Mouse (Mus musculus) heart, postnatal 0 days (tissue): ENCODE results near the gene Taf4. TPM values are rescaled to one million over a fixed set of nuclear protein-coding genes. Genes with fewer than 3 reads are reported as not detected.

Experiments used
- ATAC-seq: fragments of 200-750 bp; cut with Nextera tagmentation; 2 replicates; pipeline ENCODE4 v1.8.0; 2017; ENCODE audit warnings: low read depth, moderate number of reproducible peaks, moderate library complexity; ENCODE audit not compliant: insufficient read depth
- DNase-seq: peaks from one replicate; pipeline ENCODE4 v3.0.0-alpha.2; 2016; ENCODE audit warnings: low spot score
- H3K27ac ChIP-seq: fragments of 300-500 bp; sonication (generic); 2 replicates; pipeline ENCODE4 v1.5.1; 2014; ENCODE audit warnings: low read depth, mild to moderate bottlenecking
- H3K27me3 ChIP-seq: fragments of 300-500 bp; sonication (generic); 2 replicates; pipeline ENCODE4 v1.6.1; 2014; ENCODE audit warnings: low read length, mixed read lengths; ENCODE audit not compliant: control insufficient read depth, insufficient read depth
- H3K36me3 ChIP-seq: fragments of 300-500 bp; sonication (generic); replicated peaks from 2 replicates; pipeline ENCODE4 v1.6.1; 2014; ENCODE audit warnings: low read length, mixed read lengths; ENCODE audit not compliant: control insufficient read depth, insufficient read depth
- H3K4me1 ChIP-seq: fragments of 300-500 bp; sonication (generic); 2 replicates; pipeline ENCODE4 v1.6.1; 2014; ENCODE audit warnings: antibody characterized with exemption; ENCODE audit not compliant: control insufficient read depth, insufficient read depth
- H3K4me2 ChIP-seq: fragments of 300-500 bp; sonication (generic); 2 replicates; pipeline ENCODE4 v1.6.1; 2014; ENCODE audit warnings: low read depth, mild to moderate bottlenecking, low read length, moderate library complexity
- H3K4me3 ChIP-seq: fragments of 300-500 bp; sonication (generic); 2 replicates; pipeline ENCODE4 v1.5.1; 2014; ENCODE audit warnings: low read depth, low read length
- H3K9ac ChIP-seq: fragments of 300-500 bp; sonication (generic); replicated peaks from 2 replicates; pipeline ENCODE4 v1.6.1; 2014; ENCODE audit warnings: low read depth, low read length, mixed read lengths
- H3K9me3 ChIP-seq: fragments of 300-500 bp; sonication (generic); replicated peaks from 2 replicates; pipeline ENCODE4 v1.6.1; 2016; ENCODE audit warnings: low read length; ENCODE audit not compliant: control insufficient read depth
- CTCF ChIP-seq: IDR thresholded peaks from 2 replicates; pipeline ENCODE4 v1.5.1; 2016; ENCODE audit warnings: antibody characterized with exemption, control low read depth, low read depth
- EP300 ChIP-seq: IDR thresholded peaks from 2 replicates; pipeline ENCODE4 v1.6.1; 2016; ENCODE audit warnings: antibody characterized with exemption, low read depth
- WGBS: fragments of 180-500 bp; shearing (Covaris S2); extraction: QIAGEN DNeasy Blood & Tissue Kit; methylation state at CpG from one replicate; pipeline ENCODE4 v1.1.7; 2014; 5-methylcytosine and 5-hydroxymethylcytosine counted together
- polyA plus RNA-seq: library from polyadenylated mRNA; unstranded; fragments of >200 nt; fragmentation: Nextera tagmentation; extraction: Ambion mirVana; gene quantifications from 2 replicates; pipeline ENCODE4 v1.2.1, GENCODE M21; 2015
- total RNA-seq: library from RNA; depleted of rRNA; stranded (reverse); fragments of >200 nt; gene quantifications from 2 replicates; pipeline ENCODE4 v1.2.3, GENCODE M21; 2014; ENCODE audit warnings: low replicate concordance

The Taf4 gene
- total and polyA plus RNA-seq, 2 experiments from 2014 or later: 1.8 to 4.4 TPM

DNA sequence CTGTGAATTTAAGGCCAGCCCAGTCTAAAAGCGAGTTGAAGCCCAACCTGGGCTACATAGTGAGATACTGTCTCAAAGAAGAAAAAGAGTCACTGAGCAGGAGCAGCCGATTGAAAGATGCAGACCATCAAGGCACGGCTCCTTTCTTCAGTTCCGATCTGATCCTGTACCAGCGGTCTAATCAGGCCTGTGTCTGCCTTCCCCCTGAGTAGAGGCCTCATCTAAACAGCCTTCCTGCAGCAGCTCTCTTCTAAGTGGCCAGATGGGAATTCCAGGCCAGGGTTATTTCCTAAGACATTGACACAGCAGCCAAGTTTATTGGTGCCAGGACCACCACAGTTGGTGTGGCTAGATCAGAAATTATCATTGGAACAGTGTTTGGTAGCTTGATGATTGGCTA, 16.6 kb upstream of the Taf4 start:
- WGBS: 74% methylated on average over 5 of the region's 5 CpGs
- Histone ChIP-seq H3K4me1 (no peaks in the 10 kb centered on the region), H3K27me3 (no peaks in the 10 kb centered on the region), H3K4me2 (no peak overlapping the region), H3K9ac (no peak overlapping the region), H3K27ac (no peak overlapping the region), H3K9me3 (no peaks in the 10 kb centered on the region), H3K36me3 (no peaks in the 10 kb centered on the region), H3K4me3 (no peak overlapping the region)
- ATAC-seq: no peak
- no peak for DNase-seq
- no peak for TF ChIP-seq CTCF
- no peak for TF ChIP-seq EP300

DNA sequence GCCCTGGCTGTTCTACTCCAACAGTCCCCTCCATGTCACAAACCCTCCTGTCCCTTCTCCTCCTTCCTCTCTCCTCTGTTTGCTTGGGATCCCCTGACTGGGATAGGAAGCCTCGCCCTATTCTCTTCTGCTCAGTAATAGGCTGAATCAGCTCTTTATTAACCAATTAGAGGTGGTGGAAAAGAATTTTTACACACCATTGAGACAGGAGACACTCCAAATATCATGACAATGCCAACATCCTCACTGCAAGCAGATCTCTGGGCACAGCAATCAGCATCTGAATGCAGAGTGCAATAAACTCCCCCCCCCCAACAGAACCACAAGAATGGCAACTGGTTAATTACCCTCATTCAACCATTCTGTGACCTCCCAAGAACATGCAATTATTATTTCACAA, 12.7 kb upstream of the Taf4 start:
- TF ChIP-seq CTCF: no peak
- TF ChIP-seq EP300: no peak
- H3K4me2 ChIP-seq: no peak overlapping the region
- H3K27me3 ChIP-seq: no peaks in the 10 kb centered on the region
- no peak overlapping the region for H3K9ac ChIP-seq
- peaks cover 6% of the 10 kb centered on the region; the same call in 1 of the 2 replicates for H3K4me1 ChIP-seq
- no peaks in the 10 kb centered on the region for H3K9me3 ChIP-seq
- WGBS: 73% methylated on average over 1 of the region's 1 CpGs
- no peak overlapping the region for H3K4me3 ChIP-seq
- DNase-seq: no peak
- no peak for ATAC-seq
- H3K27ac ChIP-seq: no peak overlapping the region
- no peaks in the 10 kb centered on the region for H3K36me3 ChIP-seq

DNA sequence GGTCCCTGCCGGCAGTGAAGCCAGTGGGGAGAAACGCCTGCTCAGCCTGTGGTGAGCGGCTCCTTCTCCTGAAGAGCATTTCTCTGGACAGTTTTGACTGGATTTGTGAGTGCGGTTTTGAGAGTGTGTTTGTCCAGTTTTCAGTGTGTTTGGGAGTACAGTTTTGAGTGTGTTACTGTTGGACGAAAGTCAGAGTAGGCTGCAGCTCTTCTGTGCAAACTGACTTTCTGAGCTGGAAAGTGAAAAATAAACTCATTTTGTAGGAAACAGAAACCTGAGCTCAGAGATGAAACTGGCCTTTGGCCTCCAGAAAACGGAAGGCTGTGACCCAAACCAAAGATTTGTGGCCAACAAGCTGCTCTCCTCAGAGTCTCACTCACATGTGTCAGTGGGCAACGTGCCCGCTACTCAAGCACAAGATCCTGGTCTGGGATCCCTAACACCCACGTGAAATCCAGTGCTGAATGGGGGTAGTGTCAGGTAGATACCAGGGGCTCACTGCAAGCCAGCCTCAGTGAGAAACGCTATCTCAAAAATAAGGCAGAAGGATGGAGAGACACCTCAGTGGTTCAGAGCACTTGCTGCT, 10.1 kb upstream of the Taf4 start:
- no peaks in the 10 kb centered on the region for H3K9me3 ChIP-seq
- H3K36me3 ChIP-seq: no peaks in the 10 kb centered on the region
- H3K4me1 ChIP-seq: peaks cover 10% of the 10 kb centered on the region
- H3K4me3 ChIP-seq: no peak overlapping the region
- no peaks in the 10 kb centered on the region for H3K27me3 ChIP-seq
- no peak overlapping the region for H3K4me2 ChIP-seq
- DNase-seq (no peak), ATAC-seq (no peak)
- H3K9ac ChIP-seq: no peak overlapping the region
- H3K27ac ChIP-seq: no peak overlapping the region
- 62% methylated on average over 10 of the region's 10 CpGs for WGBS
- TF ChIP-seq CTCF (no peak), EP300 (no peak)

DNA sequence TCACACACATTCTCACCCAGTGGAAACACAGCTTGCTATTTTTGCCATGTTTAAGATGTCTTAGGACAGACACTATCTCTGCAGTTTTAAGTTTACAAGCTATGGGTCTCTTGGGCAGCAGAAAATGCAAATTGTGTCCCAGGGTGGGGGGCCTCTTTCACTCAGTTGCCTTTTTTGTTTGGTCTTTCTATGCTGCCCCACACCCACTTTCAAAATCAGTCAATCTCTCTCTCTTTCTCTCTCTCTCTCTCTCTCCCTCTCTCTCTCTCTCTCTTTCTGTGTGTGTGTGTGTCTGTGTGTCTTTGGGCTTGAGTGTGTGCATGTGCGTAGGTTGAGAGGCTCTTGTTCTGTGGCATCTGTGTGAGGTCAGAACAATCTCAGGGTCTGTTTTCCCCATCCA, 9.2 kb upstream of the Taf4 start:
- Histone ChIP-seq H3K4me3 (no peak overlapping the region), H3K9me3 (no peaks in the 10 kb centered on the region), H3K27me3 (no peaks in the 10 kb centered on the region), H3K4me1 (peaks cover 17% of the 10 kb centered on the region), H3K36me3 (no peaks in the 10 kb centered on the region), H3K27ac (no peak overlapping the region), H3K4me2 (no peak overlapping the region), H3K9ac (no peak overlapping the region)
- 82% methylated on average over 1 of the region's 1 CpGs for WGBS
- DNase-seq (no peak), ATAC-seq (no peak)
- TF ChIP-seq CTCF: no peak
- no peak for TF ChIP-seq EP300

DNA sequence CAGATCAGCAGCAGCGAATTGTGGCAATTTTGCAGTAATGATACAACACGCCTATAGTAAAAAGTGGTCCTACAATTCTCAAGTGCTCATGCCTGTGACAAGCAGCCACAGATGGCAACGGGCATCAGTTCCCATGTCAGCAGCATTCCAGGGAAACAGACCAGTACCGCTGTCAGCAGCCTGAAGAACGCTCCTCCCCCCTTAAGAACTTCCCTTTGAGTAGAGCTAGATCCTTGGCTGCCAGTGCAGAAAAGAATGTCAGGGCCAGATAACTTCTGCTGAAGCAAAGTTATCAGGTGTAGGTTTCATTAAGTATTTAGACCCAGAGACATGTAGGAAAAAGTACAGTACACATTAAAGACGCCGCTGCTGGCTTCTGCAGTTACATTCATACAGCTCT, 8.4 kb upstream of the Taf4 start:
- no peaks in the 10 kb centered on the region for H3K27me3 ChIP-seq
- peak; percentile 66; the same call in 1 of the 2 replicates for ATAC-seq
- WGBS: 13% methylated on average over 7 of the region's 7 CpGs

DNA sequence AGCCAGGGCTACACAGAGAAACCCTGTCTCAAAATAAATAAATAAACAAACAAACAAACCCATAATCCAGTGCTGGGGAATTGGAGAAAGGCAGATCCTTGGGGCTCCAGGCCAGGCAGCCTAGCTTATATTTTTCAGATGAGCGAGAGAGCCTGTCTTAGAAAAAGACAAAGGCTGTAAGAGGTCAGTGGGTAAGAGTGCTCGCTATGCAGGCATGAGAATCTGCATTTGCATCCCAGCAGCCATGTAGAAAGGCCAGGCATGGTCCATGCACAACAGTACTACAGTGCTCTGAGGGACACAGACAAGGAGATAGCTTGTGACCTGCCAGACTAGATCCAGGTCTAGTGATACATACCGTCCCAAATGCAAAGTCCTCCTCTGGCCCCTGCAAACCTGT, 6.3 kb upstream of the Taf4 start:
- Histone ChIP-seq H3K4me1 (peaks cover 25% of the 10 kb centered on the region), H3K4me2 (no peak overlapping the region), H3K9me3 (no peaks in the 10 kb centered on the region), H3K27me3 (no peaks in the 10 kb centered on the region), H3K9ac (no peak overlapping the region), H3K36me3 (no peaks in the 10 kb centered on the region), H3K27ac (no peak overlapping the region), H3K4me3 (no peak overlapping the region)
- DNase-seq (no peak), ATAC-seq (no peak)
- WGBS: 91% methylated on average over 3 of the region's 3 CpGs
- no peak for TF ChIP-seq CTCF
- TF ChIP-seq EP300: no peak

More for the DNA sequence above, 8.4 kb upstream of the Taf4 start:
- Histone ChIP-seq H3K4me1 (peaks cover 24% of the 10 kb centered on the region), H3K27ac (0 out of 2 replicates have a peak overlapping the region, but pooled peaks have one; percentile 4), H3K4me3 (no peak overlapping the region), H3K9ac (no peak overlapping the region), H3K9me3 (no peaks in the 10 kb centered on the region), H3K4me2 (no peak overlapping the region; the same call in 1 of the 2 replicates), H3K36me3 (no peaks in the 10 kb centered on the region)
- DNase-seq: peak; percentile 68
- TF ChIP-seq CTCF (no peak), EP300 (peak; percentile 35; the same call in 1 of the 2 replicates)
